Mouse (Mus musculus): ENCODE data around the gene Zscan4e.
"Not testable (repeated sequence)": the region's sequence is repeated elsewhere in the genome, so short reads cannot be mapped to it uniquely, and the experiment has no call there.

The Zscan4e gene

DNA sequence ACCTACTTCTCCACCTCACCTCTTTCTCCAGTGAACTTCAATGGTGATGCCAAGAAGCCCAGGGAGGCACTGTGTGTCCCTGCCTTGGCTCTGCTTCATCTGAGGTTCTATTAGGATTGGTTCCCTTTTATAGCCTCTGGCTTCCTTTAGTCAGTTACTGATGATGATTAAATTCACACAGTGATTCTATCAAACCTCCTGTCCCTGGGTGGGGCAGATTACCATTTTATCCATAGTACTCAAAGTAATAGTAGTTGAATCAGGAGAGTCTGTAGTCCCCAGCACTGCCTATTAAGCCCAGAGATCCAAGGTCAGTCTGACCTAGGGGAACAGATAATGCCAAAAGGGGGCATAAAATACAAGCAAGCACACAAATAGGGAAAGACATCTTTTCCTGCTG lies at the start of gene Zscan4e:
Gene Zscan4e, minus strand, starts transcription at position 101 of the 400 bp plus-strand sequence.
- not testable (repeated sequence) for DNase-seq

All from B cell, adult 2 months (primary cell).